Mouse (Mus musculus) MEL (cell line): ENCODE measurements around the gene Defa21.

ENCODE experiments used
- CHD2 ChIP-seq: IDR thresholded peaks from 2 replicates; pipeline ENCODE4 v1.6.1; 2011; ENCODE audit warnings: low read length, improper control_type of control experiment
- CTCF ChIP-seq, 3 experiments: IDR thresholded peaks in 2 of 3; conservative IDR thresholded peaks in 1 of 3; 2 replicates each; pipeline ENCODE4 v1.5.1; 2011 to 2012; ENCODE audit warnings: low read length in 3 of 3, low read depth in 2 of 3, mild to moderate bottlenecking in 2 of 3, improper control_type of control experiment in 1 of 3, inconsistent platforms in 1 of 3, mixed read lengths in 1 of 3, moderate library complexity in 1 of 3; ENCODE audit not compliant: control insufficient read depth in 1 of 3, insufficient read depth in 1 of 3, poor library complexity in 1 of 3, severe bottlenecking in 1 of 3
- EP300 ChIP-seq, 2 experiments: IDR thresholded peaks; 2 replicates each; pipeline ENCODE4 v1.6.1; 2011; ENCODE audit warnings: improper control_type of control experiment in 2 of 2, low read length in 2 of 2, low read depth in 1 of 2, mild to moderate bottlenecking in 1 of 2
- JUND ChIP-seq: IDR thresholded peaks from 2 replicates; pipeline ENCODE4 v1.6.1; 2011; ENCODE audit warnings: low read depth, mild to moderate bottlenecking, improper control_type of control experiment, low read length
- KAT2A ChIP-seq: conservative IDR thresholded peaks from 2 replicates; pipeline ENCODE4 v1.6.1; 2012; ENCODE audit warnings: low read depth, low read length, improper control_type of control experiment, inconsistent platforms
- MAZ ChIP-seq: IDR thresholded peaks from 2 replicates; pipeline ENCODE4 v1.6.1; 2012; ENCODE audit warnings: low read depth, mild to moderate bottlenecking, inconsistent platforms, low read length, improper control_type of control experiment
- MYC ChIP-seq: IDR thresholded peaks from 2 replicates; pipeline ENCODE4 v1.6.1; 2011; ENCODE audit warnings: low read depth, mild to moderate bottlenecking, low read length, improper control_type of control experiment, moderate library complexity
- NRF1 ChIP-seq: IDR thresholded peaks from 2 replicates; pipeline ENCODE4 v1.6.1; 2014; ENCODE audit warnings: low read depth, mild to moderate bottlenecking, inconsistent platforms, low read length, improper control_type of control experiment, moderate library complexity; ENCODE audit not compliant: poor library complexity, insufficient read depth, severe bottlenecking
- POLR2A ChIP-seq, 2 experiments: IDR thresholded peaks; 2 replicates each; pipeline ENCODE4 v1.6.1; 2011 to 2012; ENCODE audit warnings: low read length in 2 of 2, mild to moderate bottlenecking in 2 of 2, control low read depth in 1 of 2, improper control_type of control experiment in 1 of 2, low read depth in 1 of 2, moderate library complexity in 1 of 2; ENCODE audit not compliant: control insufficient read depth in 1 of 2, insufficient read depth in 1 of 2, poor library complexity in 1 of 2
- ZKSCAN1 ChIP-seq: IDR thresholded peaks from 2 replicates; pipeline ENCODE4 v1.6.1; 2012; ENCODE audit warnings: low read depth, mild to moderate bottlenecking, inconsistent platforms, low read length, improper control_type of control experiment, moderate library complexity
- ZNF384 ChIP-seq: IDR thresholded peaks from 2 replicates; pipeline ENCODE4 v1.6.1; 2012; ENCODE audit warnings: low read depth, mild to moderate bottlenecking, inconsistent platforms, low read length, improper control_type of control experiment

DNA sequence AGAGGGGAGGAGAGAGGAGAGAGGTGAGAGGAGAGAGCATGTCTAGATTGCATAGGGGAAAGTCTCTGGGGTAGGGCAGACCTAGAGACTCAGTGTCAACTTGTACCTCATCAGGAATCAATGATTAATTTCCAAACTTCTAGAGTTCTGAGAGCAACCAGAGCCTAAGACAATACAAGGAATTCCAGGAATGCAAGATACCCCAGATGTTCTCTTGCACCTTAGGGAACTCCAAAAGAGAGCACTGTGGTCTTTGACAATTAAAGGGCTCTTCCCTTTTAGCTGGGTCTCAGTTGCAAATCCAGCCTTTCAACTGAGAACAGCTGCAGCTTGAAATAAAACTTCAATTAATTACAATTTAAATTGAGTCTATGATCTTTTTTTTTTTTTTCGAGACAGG, 45.5 kb upstream of the Defa21 start:
- TF ChIP-seq EP300 (IDR thresholded peaks at IDR 0.05; ENCODE audit: low read depth in 1 of 2, low read length in 2 of 2) (no peak), KAT2A (no peak), ZKSCAN1 (no peak), ZNF384 (no peak), MAZ (no peak), POLR2A (IDR thresholded peaks at IDR 0.05; ENCODE audit: control insufficient read depth in 1 of 2, insufficient read depth in 1 of 2, low read depth in 1 of 2, low read length in 2 of 2, poor library complexity in 1 of 2) (no peak), CTCF (IDR thresholded peaks at IDR 0.05 in 2 of 3, conservative IDR thresholded peaks at IDR 0.05 in 1 of 3; ENCODE audit: control insufficient read depth in 1 of 3, insufficient read depth in 1 of 3, low read depth in 2 of 3, low read length in 3 of 3, poor library complexity in 1 of 3, severe bottlenecking in 1 of 3) (no peak), CHD2 (no peak), JUND (no peak), NRF1 (no peak), MYC (no peak)
